Mouse (Mus musculus) kidney, embryonic 16.5 days (tissue): ENCODE measurements around the gene Psma3. TPM values are rescaled to one million over a fixed set of nuclear protein-coding genes. Genes with fewer than 3 reads are reported as not detected.
A peak's percentile ranks its signal among the peaks of the same experiment; 100 is the strongest.

Experiments
- ATAC-seq: fragments of 200-750 bp; cut with Nextera tagmentation; 2 replicates; pipeline ENCODE4 v1.8.0; 2017; ENCODE audit warnings: moderate TSS enrichment; ENCODE audit not compliant: low FRiP score, low TSS enrichment
- H3K27ac ChIP-seq: fragments of 300-500 bp; sonication (generic); 2 replicates; pipeline ENCODE4 v1.5.1; 2014; ENCODE audit warnings: low read length
- H3K27me3 ChIP-seq: fragments of 300-500 bp; sonication (generic); 2 replicates; pipeline ENCODE4 v1.6.1; 2014; ENCODE audit warnings: low read length, control low read depth, mixed read lengths; ENCODE audit not compliant: insufficient read depth
- H3K36me3 ChIP-seq: fragments of 300-500 bp; sonication (generic); 2 replicates; pipeline ENCODE4 v1.6.1; 2014; ENCODE audit warnings: low read length, control low read depth, mixed read lengths; ENCODE audit not compliant: insufficient read depth
- H3K4me1 ChIP-seq: fragments of 300-500 bp; sonication (generic); 2 replicates; pipeline ENCODE4 v1.6.1; 2014; ENCODE audit warnings: low read length, control low read depth, mixed read lengths; ENCODE audit not compliant: insufficient read depth
- H3K4me2 ChIP-seq: fragments of 300-500 bp; sonication (generic); replicated peaks from 2 replicates; pipeline ENCODE4 v1.6.1; 2014; ENCODE audit warnings: low read depth, low read length
- H3K4me3 ChIP-seq: fragments of 300-500 bp; sonication (generic); 2 replicates; pipeline ENCODE4 v1.5.1; 2014; ENCODE audit warnings: mild to moderate bottlenecking, low read length
- H3K9ac ChIP-seq: fragments of 300-500 bp; sonication (generic); replicated peaks from 2 replicates; pipeline ENCODE4 v1.6.1; 2014; ENCODE audit warnings: low read length
- H3K9me3 ChIP-seq: fragments of 300-500 bp; sonication (generic); 2 replicates; pipeline ENCODE4 v1.6.1; 2016; ENCODE audit warnings: low read length, control low read depth
- WGBS: fragments of 180-500 bp; shearing (Covaris S2); extraction: QIAGEN DNeasy Blood & Tissue Kit; methylation state at CpG from one replicate; pipeline ENCODE4 v1.1.7; 2014; 5-methylcytosine and 5-hydroxymethylcytosine counted together
- polyA plus RNA-seq: library from polyadenylated mRNA; unstranded; fragments of >200 nt; fragmentation: Nextera tagmentation; extraction: Ambion mirVana; gene quantifications from 2 replicates; pipeline ENCODE4 v1.2.1, GENCODE M21; 2015

Gene Psma3
- 552 and 638 TPM in 2 replicates for polyA plus RNA-seq

GRCm38 (mm10) chr12:70974441-70975266 is at the start of gene Psma3:
TSS of gene Psma3 (plus strand) at chr12:70974621.
- Histone ChIP-seq H3K36me3 (peaks cover 12% of the 10 kb centered on the region; the same call in 1 of the 2 replicates), H3K9ac (peak within 1 kb of the TSS; percentile 95), H3K4me2 (peak within 1 kb of the TSS; percentile 71), H3K9me3 (no peaks in the 10 kb centered on the region), H3K27me3 (no peaks in the 10 kb centered on the region), H3K4me1 (peaks cover 13% of the 10 kb centered on the region), H3K4me3 (peak within 1 kb of the TSS; percentile 99), H3K27ac (peak within 1 kb of the TSS; percentile 98)
- WGBS: under 1% methylated on average over 71 of the region's 71 CpGs
- ATAC-seq: peak; percentile 99

- Histone ChIP-seq H3K4me2 (no peak overlapping the region), H3K9ac (no peak overlapping the region), H3K27me3 (no peaks in the 10 kb centered on the region), H3K4me1 (no peaks in the 10 kb centered on the region), H3K9me3 (0 out of 2 replicates have a peak, but pooled peaks cover 9% of the 10 kb centered on the region), H3K4me3 (no peak overlapping the region), H3K36me3 (no peaks in the 10 kb centered on the region), H3K27ac (no peak overlapping the region)
- WGBS: 77% methylated on average over 4 of the region's 4 CpGs
- no peak for ATAC-seq
Measured at GRCm38 (mm10) chr12:70929781-70930180, 44.6 kb upstream of the Psma3 start.

GRCm38 (mm10) chr12:70937150-70937549 is 37.3 kb upstream of the Psma3 start:
- Histone ChIP-seq H3K27me3 (no peaks in the 10 kb centered on the region), H3K36me3 (peaks cover 7% of the 10 kb centered on the region), H3K27ac (peak overlapping the region; percentile 92), H3K4me3 (peak overlapping the region; percentile 67), H3K9ac (peak overlapping the region; percentile 65), H3K4me1 (peaks cover 4% of the 10 kb centered on the region; the same call in 1 of the 2 replicates), H3K4me2 (peak overlapping the region; percentile 54), H3K9me3 (0 out of 2 replicates have a peak, but pooled peaks cover 4% of the 10 kb centered on the region)
- 23% methylated on average over 9 of the region's 12 CpGs for WGBS
- peak; percentile 1; the same call in 1 of the 2 replicates for ATAC-seq

GRCm38 (mm10) chr12:70937571-70938384 is 36.6 kb upstream of the Psma3 start, which contains the start of gene Actr10:
TSS of gene Actr10 (plus strand) at chr12:70937857.
- Histone ChIP-seq H3K4me3 (peak within 1 kb of the TSS; percentile 67), H3K27me3 (no peaks in the 10 kb centered on the region), H3K9me3 (0 out of 2 replicates have a peak, but pooled peaks cover 1% of the 10 kb centered on the region), H3K4me2 (peak within 1 kb of the TSS; percentile 82), H3K36me3 (peaks cover 13% of the 10 kb centered on the region), H3K27ac (peak within 1 kb of the TSS; percentile 92), H3K9ac (peak within 1 kb of the TSS; percentile 75), H3K4me1 (peaks cover 4% of the 10 kb centered on the region; the same call in 1 of the 2 replicates)
- under 1% methylated on average over 59 of the region's 59 CpGs for WGBS
- ATAC-seq: peak; percentile 97

GRCm38 (mm10) chr12:70940806-70941205 is 33.6 kb upstream of the Psma3 start:
- Histone ChIP-seq H3K36me3 (peaks cover 28% of the 10 kb centered on the region), H3K9ac (no peak overlapping the region), H3K4me2 (no peak overlapping the region), H3K4me1 (peaks cover 4% of the 10 kb centered on the region; the same call in 1 of the 2 replicates), H3K9me3 (no peaks in the 10 kb centered on the region), H3K4me3 (no peak overlapping the region), H3K27ac (no peak overlapping the region), H3K27me3 (no peaks in the 10 kb centered on the region)
- no peak for ATAC-seq
- 98% methylated on average over 7 of the region's 7 CpGs for WGBS

GRCm38 (mm10) chr12:70944181-70944580 is 30.2 kb upstream of the Psma3 start:
- no peak for ATAC-seq
- Histone ChIP-seq H3K4me1 (no peaks in the 10 kb centered on the region), H3K9me3 (no peaks in the 10 kb centered on the region), H3K4me3 (no peak overlapping the region), H3K27me3 (no peaks in the 10 kb centered on the region), H3K4me2 (no peak overlapping the region), H3K27ac (no peak overlapping the region), H3K9ac (no peak overlapping the region), H3K36me3 (peaks cover 43% of the 10 kb centered on the region)
- 90% methylated on average over 5 of the region's 5 CpGs for WGBS

- no peak overlapping the region for H3K27ac ChIP-seq
- H3K4me3 ChIP-seq: no peak overlapping the region
- peaks cover 45% of the 10 kb centered on the region for H3K36me3 ChIP-seq
- no peak for ATAC-seq
- H3K27me3 ChIP-seq: no peaks in the 10 kb centered on the region
- H3K4me1 ChIP-seq: no peaks in the 10 kb centered on the region
- no peak overlapping the region for H3K9ac ChIP-seq
- no peak overlapping the region for H3K4me2 ChIP-seq
- 93% methylated on average over 10 of the region's 10 CpGs for WGBS
- H3K9me3 ChIP-seq: no peaks in the 10 kb centered on the region
Measured at GRCm38 (mm10) chr12:70946585-70947256, 27.7 kb upstream of the Psma3 start.

- H3K27ac ChIP-seq: no peak overlapping the region
- no peak overlapping the region for H3K4me3 ChIP-seq
- H3K9ac ChIP-seq: no peak overlapping the region
- no peak overlapping the region for H3K4me2 ChIP-seq
- H3K4me1 ChIP-seq: no peaks in the 10 kb centered on the region
- H3K36me3 ChIP-seq: peaks cover 57% of the 10 kb centered on the region
- H3K27me3 ChIP-seq: no peaks in the 10 kb centered on the region
- ATAC-seq: no peak
- no peaks in the 10 kb centered on the region for H3K9me3 ChIP-seq
- 92% methylated on average over 4 of the region's 4 CpGs for WGBS
Measured at GRCm38 (mm10) chr12:70958640-70959039, 15.8 kb upstream of the Psma3 start.

GRCm38 (mm10) chr12:70967581-70967980 is 6.8 kb upstream of the Psma3 start:
- 33% methylated on average over 8 of the region's 8 CpGs for whole genome bisulfite sequencing
- Histone ChIP-seq H3K9me3 (no peaks in the 10 kb centered on the region), H3K36me3 (peaks cover 14% of the 10 kb centered on the region), H3K4me2 (peak overlapping the region; percentile 67), H3K4me3 (peak overlapping the region; percentile 74), H3K9ac (peak overlapping the region; percentile 81), H3K27me3 (no peaks in the 10 kb centered on the region), H3K27ac (peak overlapping the region; percentile 94), H3K4me1 (0 out of 2 replicates have a peak, but pooled peaks cover 8% of the 10 kb centered on the region)
- no peak for ATAC-seq
